Mouse (Mus musculus) CH12.LX (cell line): ENCODE results near the gene Acad11.

Source experiments
- CHD1 ChIP-seq: IDR thresholded peaks from 2 replicates; pipeline ENCODE4 v1.6.1; 2012; ENCODE audit warnings: low read depth, low read length, improper control_type of control experiment, inconsistent platforms
- CTCF ChIP-seq, 2 experiments: IDR thresholded peaks in 1 of 2; conservative IDR thresholded peaks in 1 of 2; 2 replicates each; pipeline ENCODE4 v1.5.1; 2011 to 2012; ENCODE audit warnings: low read depth in 2 of 2, low read length in 2 of 2, improper control_type of control experiment in 1 of 2, inconsistent platforms in 1 of 2, mild to moderate bottlenecking in 1 of 2, moderate library complexity in 1 of 2
- EP300 ChIP-seq: IDR thresholded peaks from 2 replicates; pipeline ENCODE4 v1.6.1; 2011; ENCODE audit warnings: low read length, improper control_type of control experiment
- JUND ChIP-seq: conservative IDR thresholded peaks from 2 replicates; pipeline ENCODE4 v1.6.1; 2011; ENCODE audit warnings: low read depth, low read length, improper control_type of control experiment
- MXI1 ChIP-seq: IDR thresholded peaks from 2 replicates; pipeline ENCODE4 v1.6.1; 2011; ENCODE audit warnings: mild to moderate bottlenecking, low read depth, low read length, improper control_type of control experiment
- PAX5 ChIP-seq: IDR thresholded peaks from 2 replicates; pipeline ENCODE4 v1.6.1; 2012; ENCODE audit warnings: low read length, inconsistent platforms, mixed read lengths
- POLR2AphosphoS2 ChIP-seq: IDR thresholded peaks from 2 replicates; pipeline ENCODE4 v1.6.1; 2011; ENCODE audit warnings: low read depth, low read length, improper control_type of control experiment
- RAD21 ChIP-seq: IDR thresholded peaks from 2 replicates; pipeline ENCODE4 v1.6.1; 2011; ENCODE audit warnings: low read depth, mild to moderate bottlenecking, low read length, improper control_type of control experiment, moderate library complexity
- TCF12 ChIP-seq: IDR thresholded peaks from 2 replicates; pipeline ENCODE4 v1.6.1; 2014; ENCODE audit warnings: low read depth, mild to moderate bottlenecking, inconsistent platforms, low read length, improper control_type of control experiment
- UBTF ChIP-seq: IDR thresholded peaks from 2 replicates; pipeline ENCODE4 v1.6.1; 2012; ENCODE audit warnings: low read depth, mild to moderate bottlenecking, inconsistent platforms, low read length, improper control_type of control experiment, moderate library complexity
- ZMIZ1 ChIP-seq: IDR thresholded peaks from 2 replicates; pipeline ENCODE4 v1.6.1; 2012; ENCODE audit warnings: low read depth, mild to moderate bottlenecking, inconsistent platforms, low read length, improper control_type of control experiment

DNA sequence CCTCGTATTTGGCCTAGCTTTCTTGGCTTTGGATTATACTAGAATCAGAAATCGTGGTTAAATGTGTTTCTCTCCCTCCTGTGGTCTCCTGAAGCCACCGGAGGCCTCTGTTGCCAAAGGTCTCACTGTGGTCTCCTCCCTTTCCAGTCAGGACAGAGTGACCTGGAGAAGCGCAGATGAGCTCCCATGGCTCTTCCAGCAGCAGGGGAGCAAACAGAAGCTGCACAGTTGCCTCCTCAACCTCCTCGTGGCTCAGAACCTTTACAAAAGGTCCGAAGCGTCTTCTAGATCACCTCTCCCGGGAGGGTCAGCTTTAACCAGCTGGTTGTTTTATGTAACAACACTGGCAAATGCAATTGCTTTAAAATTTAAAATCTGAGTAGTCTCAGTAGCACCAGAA lies 28.9 kb upstream of the Acad11 start:
- TF ChIP-seq POLR2AphosphoS2 (no peak), CTCF (conservative IDR thresholded peaks at IDR 0.05 in 1 of 2, IDR thresholded peaks at IDR 0.05 in 1 of 2; ENCODE audit: low read depth in 2 of 2, low read length in 2 of 2) (no peak), ZMIZ1 (no peak), RAD21 (no peak), TCF12 (no peak), CHD1 (no peak), UBTF (no peak), EP300 (no peak), MXI1 (no peak), JUND (no peak), PAX5 (no peak)
